Mouse (Mus musculus) heart, adult 2 months (tissue): ENCODE data around the gene Gm20388. TPM values are rescaled to one million over a fixed set of nuclear protein-coding genes. Genes with fewer than 3 reads are reported as not detected.

Experiments
- DNase-seq, 2 experiments: peaks; one replicate each; pipeline ENCODE4 v3.0.0; 2021
- H3K27ac ChIP-seq: fragments of 200-600 bp; 2 replicates; pipeline ENCODE4 v1.8.1; 2022
- H3K27me3 ChIP-seq: fragments of 200-500 bp; 2 replicates; pipeline ENCODE4 v1.6.1; 2012; ENCODE audit warnings: mild to moderate bottlenecking, low read length, inconsistent platforms, mixed read lengths; ENCODE audit not compliant: control insufficient read depth, insufficient read depth
- H3K36me3 ChIP-seq: fragments of 200-500 bp; 2 replicates; pipeline ENCODE4 v1.6.1; 2012; ENCODE audit warnings: low read length, inconsistent platforms; ENCODE audit not compliant: control insufficient read depth, insufficient read depth
- H3K4me1 ChIP-seq: fragments of 200-500 bp; 2 replicates; pipeline ENCODE4 v1.6.1; 2011; ENCODE audit warnings: low read length; ENCODE audit not compliant: control insufficient read depth, insufficient read depth
- H3K4me3 ChIP-seq: fragments of 200-600 bp; 2 replicates; pipeline ENCODE4 v1.8.1; 2022
- H3K79me2 ChIP-seq: fragments of 200-500 bp; replicated peaks from 2 replicates; pipeline ENCODE4 v1.6.1; 2012; ENCODE audit warnings: mild to moderate bottlenecking, inconsistent platforms, low read length, moderate library complexity, mixed read lengths; ENCODE audit not compliant: control insufficient read depth, insufficient read depth
- H3K9ac ChIP-seq: fragments of 200-500 bp; 2 replicates; pipeline ENCODE4 v1.6.1; 2012; ENCODE audit warnings: low read depth, mild to moderate bottlenecking, control low read depth, inconsistent platforms, low read length, mixed read lengths
- CTCF ChIP-seq: fragments of 200-600 bp; IDR thresholded peaks from 2 replicates; pipeline ENCODE4 v1.8.1; 2022; ENCODE audit warnings: antibody characterized with exemption, mild to moderate bottlenecking, moderate library complexity
- EP300 ChIP-seq: fragments of 200-500 bp; IDR thresholded peaks from 2 replicates; pipeline ENCODE4 v1.6.1; 2011; ENCODE audit warnings: low read depth, low read length, control low read depth; ENCODE audit not compliant: insufficient read depth
- POLR2A ChIP-seq: fragments of 200-500 bp; IDR thresholded peaks from 2 replicates; pipeline ENCODE4 v1.6.1; 2011; ENCODE audit warnings: mild to moderate bottlenecking, low read depth, low read length, control low read depth; ENCODE audit not compliant: insufficient read depth
- WGBS: fragments of 180-500 bp; shearing (Covaris S2); methylation state at CpG from one replicate; pipeline ENCODE4 v1.1.7; 2018; 5-methylcytosine and 5-hydroxymethylcytosine counted together
- intact Hi-C: fragments of 180-260 bp; cut with DNase I; formaldehyde crosslinking; loops from one replicate; pipeline ENCODE4 v1.15.1; 2025
- polyA plus RNA-seq: library from polyadenylated mRNA; depleted of rRNA; stranded (reverse); fragments of >200 nt; gene quantifications from 2 replicates; pipeline ENCODE4 v1.2.3, GENCODE M21; 2012
- total RNA-seq, 2 experiments: library from RNA; stranded (reverse); gene quantifications; 2 replicates each; pipeline ENCODE4 v1.2.3; 2021

Gene Gm20388
- total and polyA plus RNA-seq, 3 experiments = 1.8 to 32.3 TPM; not detected in 1

DNA sequence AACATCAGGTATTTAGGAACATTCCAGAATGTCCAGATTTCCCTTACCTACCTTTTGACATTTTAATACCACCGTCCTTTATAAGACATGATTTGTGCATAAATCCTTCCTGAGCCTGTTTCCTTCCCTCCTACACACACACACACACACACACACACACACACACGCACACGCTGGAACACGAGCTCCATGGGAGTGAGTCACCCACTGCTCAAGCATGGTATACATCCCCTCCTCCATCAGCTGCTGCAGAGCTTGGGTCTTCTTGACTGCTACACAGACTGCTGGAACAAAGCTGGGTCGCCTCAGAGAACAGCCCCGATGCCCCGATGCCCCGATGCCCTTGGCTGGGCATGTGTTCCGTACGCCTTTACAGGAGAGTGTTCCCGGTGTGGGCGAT is 3935.9 kb downstream of the Gm20388 start:
- WGBS = 78% methylated on average over 12 of the region's 12 CpGs
- intact Hi-C loops = no loop called here
- no peaks in the 10 kb centered on the region for H3K79me2 ChIP-seq

GRCm38 (mm10) chr8:123847546-123847945 is 3936.9 kb downstream of the Gm20388 start:
- intact Hi-C loops = no loop called here
- no peak for DNase-seq
- Histone ChIP-seq H3K27me3 (no peaks in the 10 kb centered on the region), H3K27ac (no peak overlapping the region), H3K79me2 (no peaks in the 10 kb centered on the region), H3K9ac (no peak overlapping the region), H3K4me1 (no peaks in the 10 kb centered on the region), H3K36me3 (no peaks in the 10 kb centered on the region), H3K4me3 (no peak overlapping the region)
- TF ChIP-seq POLR2A (no peak), EP300 (no peak), CTCF (no peak)
- 58% methylated on average over 3 of the region's 3 CpGs for WGBS

More for the DNA sequence above, 3935.9 kb downstream of the Gm20388 start:
- Histone ChIP-seq H3K4me1 (no peaks in the 10 kb centered on the region), H3K36me3 (no peaks in the 10 kb centered on the region), H3K4me3 (no peak overlapping the region), H3K9ac (no peak overlapping the region), H3K27me3 (no peaks in the 10 kb centered on the region), H3K27ac (no peak overlapping the region)
- no peak for TF ChIP-seq CTCF
- TF ChIP-seq EP300 = no peak
- no peak for TF ChIP-seq POLR2A
- DNase-seq = no peak

GRCm38 (mm10) chr8:123849352-123849751 is 3938.7 kb downstream of the Gm20388 start:
- TF ChIP-seq POLR2A = no peak
- no peak for TF ChIP-seq EP300
- no peak for TF ChIP-seq CTCF
- 85% methylated on average over 4 of the region's 4 CpGs for WGBS
- Histone ChIP-seq H3K27ac (no peak overlapping the region), H3K27me3 (no peaks in the 10 kb centered on the region), H3K79me2 (no peaks in the 10 kb centered on the region), H3K4me3 (no peak overlapping the region), H3K36me3 (no peaks in the 10 kb centered on the region), H3K9ac (no peak overlapping the region), H3K4me1 (no peaks in the 10 kb centered on the region)
- intact Hi-C loops = no loop called here
- DNase-seq = no peak

DNA sequence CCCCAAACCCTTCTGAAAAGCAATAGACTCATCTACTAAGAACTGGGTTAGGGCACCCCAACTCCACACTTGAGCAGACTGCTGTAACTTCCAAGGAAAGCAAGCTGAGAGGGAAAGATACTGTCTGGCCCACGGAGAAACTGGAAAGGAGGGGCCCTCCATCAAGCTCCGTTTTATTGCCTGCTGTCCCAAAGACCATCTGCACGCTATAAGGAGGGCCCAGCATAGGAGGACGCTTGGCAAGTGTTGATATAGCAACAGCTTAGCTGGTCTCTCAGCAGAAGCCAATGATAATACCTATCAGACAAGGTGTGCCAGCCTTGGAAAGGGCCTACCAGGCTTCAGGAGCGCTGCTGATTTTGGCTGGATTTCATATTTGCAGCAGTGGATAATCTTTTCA is 3940.9 kb downstream of the Gm20388 start:
- H3K36me3 ChIP-seq = no peaks in the 10 kb centered on the region
- TF ChIP-seq EP300 = no peak
- no peak for TF ChIP-seq POLR2A
- TF ChIP-seq CTCF = no peak
- H3K27me3 ChIP-seq = no peaks in the 10 kb centered on the region
- 64% methylated on average over 5 of the region's 5 CpGs for WGBS
- no peak for DNase-seq
- no peaks in the 10 kb centered on the region for H3K79me2 ChIP-seq
- no peaks in the 10 kb centered on the region for H3K4me1 ChIP-seq
- intact Hi-C loops = no loop called here
- no peak overlapping the region for H3K9ac ChIP-seq
- H3K4me3 ChIP-seq = no peak overlapping the region
- no peak overlapping the region for H3K27ac ChIP-seq

GRCm38 (mm10) chr8:123854252-123854651 is 3943.6 kb downstream of the Gm20388 start:
- H3K4me3 ChIP-seq = no peak overlapping the region
- no peaks in the 10 kb centered on the region for H3K36me3 ChIP-seq
- H3K27me3 ChIP-seq = no peaks in the 10 kb centered on the region
- H3K27ac ChIP-seq = no peak overlapping the region
- H3K4me1 ChIP-seq = no peaks in the 10 kb centered on the region
- no peaks in the 10 kb centered on the region for H3K79me2 ChIP-seq
- WGBS = 90% methylated on average over 1 of the region's 1 CpGs
- intact Hi-C loops = no loop called here
- no peak overlapping the region for H3K9ac ChIP-seq
- DNase-seq = no peak
- TF ChIP-seq POLR2A (no peak), CTCF (no peak), EP300 (no peak)

DNA sequence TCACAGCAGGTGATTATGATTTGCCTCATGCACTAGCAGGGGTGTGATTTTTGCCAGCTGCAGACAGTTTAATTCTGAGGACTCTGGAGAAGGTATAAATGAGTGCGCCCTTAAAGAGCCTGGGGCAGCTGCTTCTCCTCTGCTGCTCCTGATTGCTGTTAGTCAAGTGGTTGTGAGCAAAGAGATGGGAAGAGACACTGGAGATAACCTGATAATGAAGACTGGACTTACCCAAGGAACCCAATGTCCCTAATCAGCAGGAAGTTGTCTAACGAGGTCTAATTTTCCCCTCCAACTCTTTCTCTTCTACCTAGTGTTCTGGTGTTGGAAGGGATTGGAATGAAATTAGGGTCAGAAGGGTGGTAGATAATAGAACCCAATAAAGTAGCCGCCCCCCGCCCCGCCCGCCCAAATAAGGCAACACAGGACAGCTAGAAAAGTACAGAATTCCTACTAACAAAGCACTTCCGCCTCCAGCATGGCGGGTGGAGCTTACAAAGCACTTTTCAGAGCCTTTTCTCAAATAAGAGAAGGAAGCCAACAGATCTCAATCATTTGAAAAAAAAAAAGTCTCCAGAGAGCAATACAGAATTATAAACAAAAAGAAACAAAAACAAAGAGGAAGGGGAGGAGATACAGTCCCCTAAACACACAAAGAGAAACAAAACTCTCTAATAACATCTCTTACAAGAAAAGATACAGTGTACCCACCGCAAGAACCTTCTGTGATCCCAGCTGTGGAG is 3944.3 kb downstream of the Gm20388 start:
- TF ChIP-seq POLR2A (no peak), EP300 (no peak), CTCF (no peak)
- Histone ChIP-seq H3K9ac (no peak overlapping the region), H3K27ac (no peak overlapping the region), H3K4me1 (no peaks in the 10 kb centered on the region), H3K4me3 (no peak overlapping the region), H3K36me3 (no peaks in the 10 kb centered on the region), H3K27me3 (no peaks in the 10 kb centered on the region), H3K79me2 (no peaks in the 10 kb centered on the region)
- no peak for DNase-seq
- WGBS = 84% methylated on average over 9 of the region's 9 CpGs
- intact Hi-C loops = no loop called here
